Mouse (Mus musculus): Measurements from ENCODE around the gene Mdga1. TPM values are rescaled to one million over a fixed set of nuclear protein-coding genes. Genes with fewer than 3 reads are reported as not detected.

The Mdga1 gene
- polyA plus RNA-seq, 1 experiment from 2014 or later = 17.7 TPM

- in situ Hi-C loops (cut with MboI; ENCODE audit: low pct_unique_long_range_greater_than_20kb) = no loop called here
- H3K27me3 ChIP-seq = no peaks in the 10 kb centered on the region
- TF ChIP-seq CTCF (IDR thresholded peaks at IDR 0.05) = no peak
- no peak for ATAC-seq
- DNase-seq (ENCODE audit: low read depth, low spot score) = no peak
- POLR2A ChIA-PET = no interaction called here
- CTCF ChIA-PET = no interaction called here
These were observed 138.2 kb downstream of the Mdga1 start for GRCm38 (mm10) chr17:29831696-29832095.

DNA sequence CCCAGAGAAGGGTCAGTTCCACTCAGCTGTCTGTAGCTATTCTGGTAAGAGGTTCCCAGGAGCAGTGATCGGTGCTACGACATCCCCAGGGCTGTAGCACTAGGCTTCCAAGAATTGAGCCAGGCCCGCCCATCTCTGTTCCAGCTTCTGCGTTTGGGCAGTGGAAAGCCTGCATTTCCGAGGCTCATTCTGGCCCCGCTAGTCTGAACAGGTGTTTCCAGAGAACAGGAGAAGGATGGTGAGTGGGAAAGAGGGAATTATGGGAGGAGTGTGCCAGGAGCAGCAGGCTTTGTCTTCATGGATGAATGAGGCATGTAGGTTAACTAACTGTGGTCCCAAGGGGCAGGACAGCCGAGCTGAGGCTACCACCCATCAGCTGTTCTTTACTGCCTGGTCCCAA is 140.8 kb downstream of the Mdga1 start:
- no peak for TF ChIP-seq CTCF (IDR thresholded peaks at IDR 0.05)
- ATAC-seq (no peak), DNase-seq (ENCODE audit: low read depth, low spot score) (no peak)
- H3K27me3 ChIP-seq = no peaks in the 10 kb centered on the region
- ChIA-PET CTCF (interaction anchor here (1.2 kb wide), 1 partner anchor 13 kb away, joined by 3 read pairs; no protein-coding TSS in a partner anchor), POLR2A (interaction anchor here (0.7 kb wide), 1 partner anchor 44 kb away, joined by 3 read pairs; no protein-coding TSS in a partner anchor)
- in situ Hi-C loops (cut with MboI; ENCODE audit: low pct_unique_long_range_greater_than_20kb) = no loop called here

GRCm38 (mm10) chr17:29827602-29828001 is 142.3 kb downstream of the Mdga1 start:
- no peak for DNase-seq (ENCODE audit: low read depth, low spot score)
- in situ Hi-C loops (cut with MboI; ENCODE audit: low pct_unique_long_range_greater_than_20kb) = no loop called here
- no peak for TF ChIP-seq CTCF (IDR thresholded peaks at IDR 0.05)
- H3K27me3 ChIP-seq = peaks cover 3% of the 10 kb centered on the region
- ChIA-PET CTCF (no interaction called here), POLR2A (no interaction called here)
- ATAC-seq = no peak

DNA sequence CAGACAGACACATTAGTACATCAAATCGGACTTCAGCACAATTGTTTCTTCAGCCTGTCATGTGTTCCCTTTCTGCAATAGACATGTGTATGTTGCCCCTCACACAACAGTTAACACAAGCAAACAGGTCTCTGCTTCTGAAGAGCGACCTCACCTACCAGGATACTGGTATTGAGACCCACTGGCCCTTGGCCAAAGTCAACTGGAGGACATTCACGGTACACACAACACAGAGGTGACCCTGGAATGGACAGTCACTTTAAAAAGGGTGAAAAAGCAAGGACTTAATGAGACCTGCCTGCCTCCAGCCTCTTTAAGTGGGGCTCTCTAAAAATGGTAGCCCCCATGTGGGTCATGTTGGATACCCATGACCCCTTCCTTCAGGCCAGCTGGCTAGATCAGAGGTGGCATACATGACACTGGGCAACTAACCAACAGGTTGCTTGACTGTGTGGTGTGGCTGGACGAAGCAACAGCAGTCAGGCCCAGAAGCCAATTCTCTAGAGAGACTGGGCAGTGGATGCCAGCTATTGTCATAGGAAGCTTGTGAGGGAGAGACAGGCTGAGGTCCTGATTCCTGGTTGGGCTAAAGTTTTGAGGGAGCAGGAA is 145.3 kb downstream of the Mdga1 start:
- ChIA-PET POLR2A (interaction anchor here (0.5 kb wide), 1 partner anchor 104 kb away, joined by 4 read pairs; no protein-coding TSS in a partner anchor), CTCF (interaction anchor here (1.4 kb wide), 1 partner anchor 11 kb away, joined by 3 read pairs; no protein-coding TSS in a partner anchor)
- ATAC-seq (no peak), DNase-seq (ENCODE audit: low read depth, low spot score) (no peak)
- in situ Hi-C loops (cut with MboI; ENCODE audit: low pct_unique_long_range_greater_than_20kb) = no loop called here
- H3K27me3 ChIP-seq = peaks cover 3% of the 10 kb centered on the region
- no peak for TF ChIP-seq CTCF (IDR thresholded peaks at IDR 0.05)

DNA sequence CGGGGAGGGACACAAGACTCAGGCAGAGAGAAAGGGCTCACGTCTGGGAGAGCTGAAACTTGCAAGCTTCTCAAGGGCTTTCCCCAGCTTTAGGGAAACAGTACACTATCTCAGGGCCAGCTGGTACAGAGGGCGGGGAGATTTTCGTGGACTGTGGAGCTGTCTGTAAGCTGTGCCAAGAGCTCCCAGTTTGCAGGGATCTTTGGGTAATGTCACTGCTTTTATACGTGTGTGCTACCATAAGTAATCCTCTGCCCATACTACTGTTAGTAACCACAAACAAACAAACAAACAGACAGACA is 145.7 kb downstream of the Mdga1 start:
- DNase-seq (ENCODE audit: low read depth, low spot score) (no peak), ATAC-seq (no peak)
- ChIA-PET POLR2A (no interaction called here), CTCF (interaction anchor here (1.7 kb wide), 1 partner anchor 24 kb away, joined by 4 read pairs; no protein-coding TSS in a partner anchor)
- TF ChIP-seq CTCF (IDR thresholded peaks at IDR 0.05) = no peak
- in situ Hi-C loops (cut with MboI; ENCODE audit: low pct_unique_long_range_greater_than_20kb) = no loop called here
- H3K27me3 ChIP-seq = peaks cover 3% of the 10 kb centered on the region

GRCm38 (mm10) chr17:29823439-29824207 is 146.3 kb downstream of the Mdga1 start:
- no peak for TF ChIP-seq CTCF (IDR thresholded peaks at IDR 0.05)
- in situ Hi-C loops (cut with MboI; ENCODE audit: low pct_unique_long_range_greater_than_20kb) = no loop called here
- ChIA-PET CTCF (interaction anchor here (1.7 kb wide), 1 partner anchor 25 kb away, joined by 4 read pairs; no protein-coding TSS in a partner anchor), POLR2A (no interaction called here)
- DNase-seq (ENCODE audit: low read depth, low spot score) (no peak), ATAC-seq (no peak)
- H3K27me3 ChIP-seq = peaks cover 3% of the 10 kb centered on the region

DNA sequence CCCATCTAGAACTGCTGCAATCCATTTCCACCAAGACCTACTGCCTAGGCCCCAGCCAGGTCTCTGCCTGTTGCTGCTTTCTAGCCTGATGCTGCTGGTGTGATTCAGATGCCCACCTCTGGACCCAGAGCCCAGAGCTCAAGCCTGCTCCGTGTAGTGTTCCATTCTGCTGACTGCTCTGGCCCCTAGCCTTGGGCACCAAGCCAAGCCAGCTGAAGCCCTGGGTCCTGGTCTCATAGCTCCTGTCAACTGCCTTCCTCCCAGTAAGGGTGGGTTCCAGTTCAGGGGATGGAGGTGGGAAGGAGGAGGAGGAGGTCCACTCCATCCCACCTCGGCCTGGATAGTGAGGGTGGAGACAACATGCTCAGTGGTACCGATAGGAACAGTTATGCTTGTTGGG is 150.3 kb downstream of the Mdga1 start:
- peaks cover 3% of the 10 kb centered on the region for H3K27me3 ChIP-seq
- in situ Hi-C loops (cut with MboI; ENCODE audit: low pct_unique_long_range_greater_than_20kb) = no loop called here
- no peak for DNase-seq (ENCODE audit: low read depth, low spot score)
- ChIA-PET POLR2A (no interaction called here), CTCF (no interaction called here)
- no peak for ATAC-seq
- no peak for TF ChIP-seq CTCF (IDR thresholded peaks at IDR 0.05)

GRCm38 (mm10) chr17:29818989-29819388 is 150.9 kb downstream of the Mdga1 start:
- POLR2A ChIA-PET = no interaction called here

DNA sequence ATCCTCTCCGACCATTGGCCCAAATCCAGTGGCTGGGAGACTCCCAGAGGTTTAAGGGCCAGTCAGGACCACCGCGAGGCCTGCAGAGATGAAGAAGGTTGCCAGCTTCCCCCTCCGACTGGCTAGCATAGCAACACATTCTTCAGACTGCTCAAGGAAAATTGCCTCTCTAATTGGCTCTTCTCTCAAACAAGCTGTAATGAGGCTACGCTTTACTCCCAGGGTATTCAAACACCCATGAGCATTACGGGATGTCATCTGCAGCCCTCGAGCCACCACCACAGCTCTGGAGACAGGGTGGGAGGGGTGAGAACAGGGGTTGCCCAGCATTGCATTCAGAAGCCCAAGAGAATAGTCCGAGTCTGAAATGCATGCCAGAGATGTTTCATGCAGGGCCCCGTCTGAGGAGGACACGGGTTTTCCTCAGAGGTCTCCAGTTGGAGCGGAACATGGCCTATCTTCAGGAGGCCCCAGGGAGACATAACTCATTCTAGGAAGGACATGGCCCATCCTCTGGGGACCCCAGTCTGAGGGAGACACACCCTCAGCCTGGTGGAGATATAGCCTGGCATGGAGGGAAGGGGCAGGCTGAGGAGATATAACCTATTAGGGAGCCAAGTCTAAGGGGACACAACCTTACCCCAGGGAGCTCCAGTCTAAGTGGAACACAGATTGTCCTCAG is 151.5 kb downstream of the Mdga1 start:
- no peak for ATAC-seq
- no peak for TF ChIP-seq CTCF (IDR thresholded peaks at IDR 0.05)
- ChIA-PET POLR2A (no interaction called here), CTCF (no interaction called here)
- in situ Hi-C loops (cut with MboI; ENCODE audit: low pct_unique_long_range_greater_than_20kb) = no loop called here
- DNase-seq (ENCODE audit: low read depth, low spot score) = no peak
- no peaks in the 10 kb centered on the region for H3K27me3 ChIP-seq

More at GRCm38 (mm10) chr17:29818989-29819388, 150.9 kb downstream of the Mdga1 start:
- in situ Hi-C loops (cut with MboI; ENCODE audit: low pct_unique_long_range_greater_than_20kb) = no loop called here
- no peak for TF ChIP-seq CTCF (IDR thresholded peaks at IDR 0.05)
- peaks cover 3% of the 10 kb centered on the region for H3K27me3 ChIP-seq
- CTCF ChIA-PET = no interaction called here
- DNase-seq (ENCODE audit: low read depth, low spot score) = no peak
- no peak for ATAC-seq

GRCm38 (mm10) chr17:29814758-29815157 is 155.1 kb downstream of the Mdga1 start:
- POLR2A ChIA-PET = no interaction called here
- CTCF ChIA-PET = no interaction called here
- no peaks in the 10 kb centered on the region for H3K27me3 ChIP-seq
- no peak for ATAC-seq
- no peak for DNase-seq (ENCODE audit: low read depth, low spot score)
- in situ Hi-C loops (cut with MboI; ENCODE audit: low pct_unique_long_range_greater_than_20kb) = no loop called here
- TF ChIP-seq CTCF (IDR thresholded peaks at IDR 0.05) = no peak

- no peak for DNase-seq (ENCODE audit: low read depth, low spot score)
- ATAC-seq = no peak
- in situ Hi-C loops (cut with MboI; ENCODE audit: low pct_unique_long_range_greater_than_20kb) = no loop called here
- no peak for TF ChIP-seq CTCF (IDR thresholded peaks at IDR 0.05)
- POLR2A ChIA-PET = no interaction called here
- H3K27me3 ChIP-seq = peaks cover 7% of the 10 kb centered on the region
- CTCF ChIA-PET = no interaction called here
These were observed 156.6 kb downstream of the Mdga1 start for GRCm38 (mm10) chr17:29813328-29813727.

All from Patski (cell line).